Mouse (Mus musculus): ENCODE measurements around the gene Zfp113.

- TF ChIP-seq CTCF (IDR thresholded peaks at IDR 0.05; ENCODE audit: extremely low read depth, insufficient read length, insufficient replicate concordance, low read depth, low read length) (no peak), POLR2A (IDR thresholded peaks at IDR 0.05; ENCODE audit: low read depth, low read length) (no peak)
Measured at GRCm38 (mm10) chr5:138090737-138091136, 64.8 kb downstream of the Zfp113 start.

All from small intestine, adult 2 months (tissue).